Mouse (Mus musculus): ENCODE results near the gene Olfr869. TPM values are rescaled to one million over a fixed set of nuclear protein-coding genes. Genes with fewer than 3 reads are reported as not detected.

Olfr869 gene
- total RNA-seq (2014; rRNA removed; ENCODE audit: low replicate concordance) (not detected in 2 replicates), polyA plus RNA-seq (2015; fragmentation: Nextera tagmentation; extraction: Ambion mirVana) (not detected in 2 replicates)

- ATAC-seq (ENCODE audit: insufficient read depth, low read depth) (no peak), DNase-seq (ENCODE audit: low spot score) (no peak)
- H3K27ac ChIP-seq (ENCODE audit: low read depth) = no peak within 1 kb of the TSS
- H3K27me3 ChIP-seq (ENCODE audit: control insufficient read depth, insufficient read depth, low read length) = no peaks in the 10 kb centered on the region
- 62% methylated on average over 2 of the region's 2 CpGs for WGBS
- H3K4me1 ChIP-seq (ENCODE audit: control insufficient read depth, insufficient read depth) = no peaks in the 10 kb centered on the region
- H3K9me3 ChIP-seq (replicated peaks; ENCODE audit: control insufficient read depth, low read length) = no peaks in the 10 kb centered on the region
- no peaks in the 10 kb centered on the region for H3K36me3 ChIP-seq (replicated peaks; ENCODE audit: control insufficient read depth, insufficient read depth, low read length)
- no peak within 1 kb of the TSS for H3K9ac ChIP-seq (replicated peaks; ENCODE audit: low read depth, low read length)
- TF ChIP-seq EP300 (IDR thresholded peaks at IDR 0.05; ENCODE audit: low read depth) (no peak), CTCF (IDR thresholded peaks at IDR 0.05; ENCODE audit: low read depth) (no peak)
- H3K4me2 ChIP-seq (ENCODE audit: low read depth, low read length) = no peak within 1 kb of the TSS
- H3K4me3 ChIP-seq (ENCODE audit: low read depth, low read length) = no peak within 1 kb of the TSS
These were observed at the start of gene Olfr869 for GRCm38 (mm10) chr9:20128709-20129108. Gene Olfr869, plus strand, starts transcription at chr9:20129009.

GRCm38 (mm10) chr9:20098326-20098725 is 30.5 kb upstream of the Olfr869 start, which contains the start of gene Olfr868:
Gene Olfr868, plus strand, starts transcription at chr9:20098626.
- ATAC-seq (ENCODE audit: insufficient read depth, low read depth) = no peak
- no peak within 1 kb of the TSS for H3K9ac ChIP-seq (replicated peaks; ENCODE audit: low read depth, low read length)
- no peaks in the 10 kb centered on the region for H3K36me3 ChIP-seq (replicated peaks; ENCODE audit: control insufficient read depth, insufficient read depth, low read length)
- no peaks in the 10 kb centered on the region for H3K27me3 ChIP-seq (ENCODE audit: control insufficient read depth, insufficient read depth, low read length)
- 0 out of 2 replicates have a peak, but pooled peaks cover 5% of the 10 kb centered on the region for H3K9me3 ChIP-seq (replicated peaks; ENCODE audit: control insufficient read depth, low read length)
- no peak within 1 kb of the TSS for H3K27ac ChIP-seq (ENCODE audit: low read depth)
- H3K4me1 ChIP-seq (ENCODE audit: control insufficient read depth, insufficient read depth) = no peaks in the 10 kb centered on the region
- 23% methylated on average over 2 of the region's 2 CpGs for WGBS
- no peak within 1 kb of the TSS for H3K4me3 ChIP-seq (ENCODE audit: low read depth, low read length)
- no peak for TF ChIP-seq CTCF (IDR thresholded peaks at IDR 0.05; ENCODE audit: low read depth)
- TF ChIP-seq EP300 (IDR thresholded peaks at IDR 0.05; ENCODE audit: low read depth) = no peak
- DNase-seq (ENCODE audit: low spot score) = no peak
- H3K4me2 ChIP-seq (ENCODE audit: low read depth, low read length) = no peak within 1 kb of the TSS

- no peak for TF ChIP-seq CTCF (IDR thresholded peaks at IDR 0.05; ENCODE audit: low read depth)
- TF ChIP-seq EP300 (IDR thresholded peaks at IDR 0.05; ENCODE audit: low read depth) = no peak
- no peak for DNase-seq (ENCODE audit: low spot score)
- H3K36me3 ChIP-seq (replicated peaks; ENCODE audit: control insufficient read depth, insufficient read depth, low read length) = no peaks in the 10 kb centered on the region
- no peak overlapping the region for H3K4me3 ChIP-seq (ENCODE audit: low read depth, low read length)
- H3K9me3 ChIP-seq (replicated peaks; ENCODE audit: control insufficient read depth, low read length) = no peaks in the 10 kb centered on the region; the same call in 1 of the 2 replicates
- no peak overlapping the region for H3K27ac ChIP-seq (ENCODE audit: low read depth)
- no peak for ATAC-seq (ENCODE audit: insufficient read depth, low read depth)
- WGBS = 73% methylated on average over 3 of the region's 3 CpGs
- no peaks in the 10 kb centered on the region for H3K4me1 ChIP-seq (ENCODE audit: control insufficient read depth, insufficient read depth)
- no peak overlapping the region for H3K9ac ChIP-seq (replicated peaks; ENCODE audit: low read depth, low read length)
- no peak overlapping the region for H3K4me2 ChIP-seq (ENCODE audit: low read depth, low read length)
- no peaks in the 10 kb centered on the region for H3K27me3 ChIP-seq (ENCODE audit: control insufficient read depth, insufficient read depth, low read length)
These were observed 20.9 kb downstream of the Olfr869 start for GRCm38 (mm10) chr9:20149706-20150105.

GRCm38 (mm10) chr9:20173957-20174356 is 45.1 kb downstream of the Olfr869 start, which contains the start of gene Olfr870:
Gene Olfr870, minus strand, starts transcription at chr9:20174057.
- H3K4me3 ChIP-seq (ENCODE audit: low read depth, low read length) = no peak within 1 kb of the TSS
- H3K4me1 ChIP-seq (ENCODE audit: control insufficient read depth, insufficient read depth) = no peaks in the 10 kb centered on the region
- no peaks in the 10 kb centered on the region for H3K36me3 ChIP-seq (replicated peaks; ENCODE audit: control insufficient read depth, insufficient read depth, low read length)
- H3K9ac ChIP-seq (replicated peaks; ENCODE audit: low read depth, low read length) = no peak within 1 kb of the TSS
- TF ChIP-seq CTCF (IDR thresholded peaks at IDR 0.05; ENCODE audit: low read depth) = no peak
- no peak for TF ChIP-seq EP300 (IDR thresholded peaks at IDR 0.05; ENCODE audit: low read depth)
- ATAC-seq (ENCODE audit: insufficient read depth, low read depth) (no peak), DNase-seq (ENCODE audit: low spot score) (no peak)
- no peak within 1 kb of the TSS for H3K27ac ChIP-seq (ENCODE audit: low read depth)
- 68% methylated on average over 2 of the region's 2 CpGs for WGBS
- no peak within 1 kb of the TSS for H3K4me2 ChIP-seq (ENCODE audit: low read depth, low read length)
- H3K9me3 ChIP-seq (replicated peaks; ENCODE audit: control insufficient read depth, low read length) = no peaks in the 10 kb centered on the region
- no peaks in the 10 kb centered on the region for H3K27me3 ChIP-seq (ENCODE audit: control insufficient read depth, insufficient read depth, low read length)

GRCm38 (mm10) chr9:20179463-20179862 is 50.7 kb downstream of the Olfr869 start:
- no peaks in the 10 kb centered on the region for H3K36me3 ChIP-seq (replicated peaks; ENCODE audit: control insufficient read depth, insufficient read depth, low read length)
- no peak overlapping the region for H3K4me3 ChIP-seq (ENCODE audit: low read depth, low read length)

More at GRCm38 (mm10) chr9:20179463-20179862, 50.7 kb downstream of the Olfr869 start:
- no peak overlapping the region for H3K27ac ChIP-seq (ENCODE audit: low read depth)
- H3K9me3 ChIP-seq (replicated peaks; ENCODE audit: control insufficient read depth, low read length) = 0 out of 2 replicates have a peak, but pooled peaks cover 5% of the 10 kb centered on the region
- TF ChIP-seq CTCF (IDR thresholded peaks at IDR 0.05; ENCODE audit: low read depth) = no peak
- no peak for TF ChIP-seq EP300 (IDR thresholded peaks at IDR 0.05; ENCODE audit: low read depth)
- H3K4me1 ChIP-seq (ENCODE audit: control insufficient read depth, insufficient read depth) = no peaks in the 10 kb centered on the region
- H3K9ac ChIP-seq (replicated peaks; ENCODE audit: low read depth, low read length) = no peak overlapping the region
- no peak for DNase-seq (ENCODE audit: low spot score)
- no peaks in the 10 kb centered on the region for H3K27me3 ChIP-seq (ENCODE audit: control insufficient read depth, insufficient read depth, low read length)
- WGBS = 51% methylated on average over 5 of the region's 5 CpGs
- no peak for ATAC-seq (ENCODE audit: insufficient read depth, low read depth)
- H3K4me2 ChIP-seq (ENCODE audit: low read depth, low read length) = no peak overlapping the region

Other genes with a start within 250 kb of the Olfr869 start
- not detected in 2 replicates for gene Olfr862, start 241.0 kb upstream of the Olfr869 start, total RNA-seq (2014; rRNA removed; ENCODE audit: low replicate concordance)
- gene Olfr862, start 241.0 kb upstream of the Olfr869 start, polyA plus RNA-seq (2015; fragmentation: Nextera tagmentation; extraction: Ambion mirVana) = not detected in 2 replicates
- not detected in 2 replicates for gene Olfr77, start 212.1 kb upstream of the Olfr869 start, total RNA-seq (2014; rRNA removed; ENCODE audit: low replicate concordance)
- gene Olfr77, start 212.1 kb upstream of the Olfr869 start, polyA plus RNA-seq (2015; fragmentation: Nextera tagmentation; extraction: Ambion mirVana) = 0.27 and 0.34 TPM in 2 replicates
- gene Olfr866, start 101.0 kb upstream of the Olfr869 start, total RNA-seq (2014; rRNA removed; ENCODE audit: low replicate concordance) = not detected in 2 replicates
- gene Olfr866, start 101.0 kb upstream of the Olfr869 start, polyA plus RNA-seq (2015; fragmentation: Nextera tagmentation; extraction: Ambion mirVana) = not detected in 2 replicates
- not detected in 2 replicates for gene Olfr867, start 71.4 kb upstream of the Olfr869 start, total RNA-seq (2014; rRNA removed; ENCODE audit: low replicate concordance)
- gene Olfr867, start 71.4 kb upstream of the Olfr869 start, polyA plus RNA-seq (2015; fragmentation: Nextera tagmentation; extraction: Ambion mirVana) = not detected in 2 replicates
- gene Olfr868, start 30.4 kb upstream of the Olfr869 start, total RNA-seq (2014; rRNA removed; ENCODE audit: low replicate concordance) = not detected in 2 replicates
- gene Olfr868, start 30.4 kb upstream of the Olfr869 start, polyA plus RNA-seq (2015; fragmentation: Nextera tagmentation; extraction: Ambion mirVana) = not detected in 2 replicates
- not detected in 2 replicates for gene Olfr870, start 45.0 kb downstream of the Olfr869 start, total RNA-seq (2014; rRNA removed; ENCODE audit: low replicate concordance)
- gene Olfr870, start 45.0 kb downstream of the Olfr869 start, polyA plus RNA-seq (2015; fragmentation: Nextera tagmentation; extraction: Ambion mirVana) = not detected in 2 replicates
- not detected in 2 replicates for gene Olfr871, start 83.2 kb downstream of the Olfr869 start, total RNA-seq (2014; rRNA removed; ENCODE audit: low replicate concordance)
- not detected in 2 replicates for gene Olfr871, start 83.2 kb downstream of the Olfr869 start, polyA plus RNA-seq (2015; fragmentation: Nextera tagmentation; extraction: Ambion mirVana)
- gene Olfr872, start 108.1 kb downstream of the Olfr869 start, total RNA-seq (2014; rRNA removed; ENCODE audit: low replicate concordance) = not detected in 2 replicates
- gene Olfr872, start 108.1 kb downstream of the Olfr869 start, polyA plus RNA-seq (2015; fragmentation: Nextera tagmentation; extraction: Ambion mirVana) = not detected in 2 replicates
- gene Olfr39, start 153.3 kb downstream of the Olfr869 start, total RNA-seq (2014; rRNA removed; ENCODE audit: low replicate concordance) = not detected in 2 replicates
- gene Olfr39, start 153.3 kb downstream of the Olfr869 start, polyA plus RNA-seq (2015; fragmentation: Nextera tagmentation; extraction: Ambion mirVana) = not detected in 2 replicates
- not detected in 2 replicates for gene Olfr873, start 169.5 kb downstream of the Olfr869 start, total RNA-seq (2014; rRNA removed; ENCODE audit: low replicate concordance)
- gene Olfr873, start 169.5 kb downstream of the Olfr869 start, polyA plus RNA-seq (2015; fragmentation: Nextera tagmentation; extraction: Ambion mirVana) = 0.05 TPM in 1 of 2 replicates, not detected in the other
- not detected in 2 replicates for gene Olfr18, start 207.1 kb downstream of the Olfr869 start, total RNA-seq (2014; rRNA removed; ENCODE audit: low replicate concordance)
- gene Olfr18, start 207.1 kb downstream of the Olfr869 start, polyA plus RNA-seq (2015; fragmentation: Nextera tagmentation; extraction: Ambion mirVana) = not detected in 2 replicates

Data from heart, postnatal 0 days (tissue).